Mouse (Mus musculus) kidney, adult 2 months (tissue): ENCODE data around the gene Ybx3.

Experiments
- CTCF ChIP-seq: fragments of 200-500 bp; conservative IDR thresholded peaks from 2 replicates; pipeline ENCODE4 v1.5.1; 2011; ENCODE audit warnings: low read depth, mild to moderate bottlenecking, control low read depth, low read length, moderate library complexity, mixed read lengths; ENCODE audit not compliant: insufficient read depth, insufficient read length
- POLR2A ChIP-seq: fragments of 200-500 bp; IDR thresholded peaks from one replicate; pipeline ENCODE4 v1.6.1; 2011; ENCODE audit warnings: low read depth, low read length, control low read depth

- TF ChIP-seq POLR2A (no peak), CTCF (no peak)
Observed at GRCm38 (mm10) chr6:131382984-131383337, 5.3 kb downstream of the Ybx3 start.
